Mouse (Mus musculus): ENCODE measurements around the gene Vrk2.

DNA sequence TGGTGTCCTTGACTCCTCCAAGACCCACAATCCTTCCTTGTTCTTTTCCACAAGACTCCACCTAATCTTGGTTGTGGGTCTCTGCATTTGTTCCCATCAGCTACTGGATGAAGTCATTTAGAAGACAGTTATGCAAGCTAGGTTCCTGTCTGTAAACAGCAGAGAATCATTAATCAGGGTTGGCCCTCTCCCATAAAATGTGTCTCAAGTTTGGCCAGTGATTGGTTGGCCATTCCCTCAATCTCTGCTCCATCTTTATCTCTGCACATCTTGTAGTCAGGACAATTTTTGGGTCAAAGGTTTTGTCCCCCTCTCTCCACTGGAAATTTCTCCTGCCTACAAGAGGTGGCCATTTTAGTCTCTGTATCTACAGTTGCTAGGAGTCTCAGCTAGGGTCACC, 149.4 kb downstream of the Vrk2 start:
- no peak for TF ChIP-seq CTCF (conservative IDR thresholded peaks at IDR 0.05 in 1 of 2, IDR thresholded peaks at IDR 0.05 in 1 of 2; ENCODE audit: low read depth in 2 of 2, low read length in 2 of 2)
- no peak for TF ChIP-seq ELF1 (IDR thresholded peaks at IDR 0.05; ENCODE audit: low read depth, low read length)
- TF ChIP-seq HCFC1 (IDR thresholded peaks at IDR 0.05; ENCODE audit: low read depth, low read length): no peak
- no peak for TF ChIP-seq POLR2A (IDR thresholded peaks at IDR 0.05; ENCODE audit: low read depth, low read length)
- TF ChIP-seq RCOR1 (conservative IDR thresholded peaks at IDR 0.05; ENCODE audit: low read depth, low read length): no peak
- TF ChIP-seq ZMIZ1 (IDR thresholded peaks at IDR 0.05; ENCODE audit: low read depth, low read length): no peak

Data from CH12.LX (cell line).